Mouse (Mus musculus): ENCODE results near the gene Mip. TPM values are rescaled to one million over a fixed set of nuclear protein-coding genes. Genes with fewer than 3 reads are reported as not detected.

Gene Mip
- total and polyA plus RNA-seq, 3 experiments = not detected

GRCm38 (mm10) chr10:128231697-128232419 lies 6.2 kb downstream of the Mip start, which contains the start of gene Timeless (continued):
- TF ChIP-seq HCFC1 (IDR thresholded peaks at IDR 0.05; ENCODE audit: low read depth, low read length) (peak; percentile 61), PAX5 (IDR thresholded peaks at IDR 0.05; ENCODE audit: low read length) (no peak), NRF1 (IDR thresholded peaks at IDR 0.05; ENCODE audit: low read depth, low read length) (peak; percentile 80), ZNF384 (IDR thresholded peaks at IDR 0.05; ENCODE audit: low read depth, low read length) (no peak), IRF4 (IDR thresholded peaks at IDR 0.05; ENCODE audit: low read depth, low read length) (no peak), MAFK (IDR thresholded peaks at IDR 0.05; ENCODE audit: insufficient replicate concordance, low read length) (no peak), SIN3A (IDR thresholded peaks at IDR 0.05; ENCODE audit: low read length) (peak; percentile 78; the same call in 1 of the 2 replicates), KAT2A (IDR thresholded peaks at IDR 0.05; ENCODE audit: insufficient replicate concordance, low read length) (0 out of 2 replicates have a peak, but pooled peaks have one; percentile 43), TBP (conservative IDR thresholded peaks at IDR 0.05; ENCODE audit: low read depth, low read length) (peak; percentile 97), BHLHE40 (IDR thresholded peaks at IDR 0.05; ENCODE audit: low read depth, low read length) (0 out of 2 replicates have a peak, but pooled peaks have one; percentile 4)

- no peak for TF ChIP-seq MEF2A (IDR thresholded peaks at IDR 0.05; ENCODE audit: borderline replicate concordance, low read depth, low read length)
- no peak for TF ChIP-seq ZC3H11A (IDR thresholded peaks at IDR 0.05; ENCODE audit: low read depth, low read length)
- peak; percentile 62 for TF ChIP-seq RAD21 (IDR thresholded peaks at IDR 0.05; ENCODE audit: low read depth, low read length)
- peak; percentile 21; the same call in 1 of the 2 replicates for TF ChIP-seq MYC (IDR thresholded peaks at IDR 0.05; ENCODE audit: low read depth, low read length)
- TF ChIP-seq CHD1 (IDR thresholded peaks at IDR 0.05; ENCODE audit: low read depth, low read length) = 0 out of 2 replicates have a peak, but pooled peaks have one; percentile 4
- TF ChIP-seq TBP (conservative IDR thresholded peaks at IDR 0.05; ENCODE audit: low read depth, low read length) = peak; percentile 55; the same call in 1 of the 2 replicates
- peak; percentile 54 to 77 for TF ChIP-seq CTCF (conservative IDR thresholded peaks at IDR 0.05 in 1 of 2, IDR thresholded peaks at IDR 0.05 in 1 of 2; ENCODE audit: low read depth in 2 of 2, low read length in 2 of 2)
- no peak for TF ChIP-seq JUND (conservative IDR thresholded peaks at IDR 0.05; ENCODE audit: low read depth, low read length)
- TF ChIP-seq SMC3 (IDR thresholded peaks at IDR 0.05; ENCODE audit: low read depth, low read length) = peak; percentile 64
- TF ChIP-seq POLR2AphosphoS2 (IDR thresholded peaks at IDR 0.05; ENCODE audit: low read depth, low read length) = no peak
- TF ChIP-seq SIN3A (IDR thresholded peaks at IDR 0.05; ENCODE audit: low read length) = peak; percentile 26; the same call in 1 of the 2 replicates
- dilution Hi-C loops (cut with MboI; ENCODE audit: extremely low pct_ligation_motif_present, extremely low pct_unique_long_range_greater_than_20kb, low sequenced_read_pairs) (no loop called here), in situ Hi-C loops (cut with MboI; ENCODE audit: low pct_ligation_motif_present, low pct_unique_long_range_greater_than_20kb, low sequenced_read_pairs) (no loop called here)
- DNase-seq (ENCODE audit: extremely low read depth) = peak; percentile 83
- Histone ChIP-seq H3K4me3 (replicated peaks in 1 of 3; ENCODE audit: low read depth in 2 of 3, low read length in 2 of 3, poor library complexity in 1 of 3) (peak overlapping the region; percentile 72 to 99 (median 93)), H3K36me3 (replicated peaks in 1 of 2; ENCODE audit: control insufficient read depth in 1 of 2, insufficient read depth in 1 of 2, low read length in 1 of 2) (peaks cover 3 to 25% of the 10 kb centered on the region in 2 experiments), H3K79me2 (replicated peaks; ENCODE audit: control insufficient read depth, extremely low read depth, insufficient read depth, poor library complexity, severe bottlenecking) (peaks cover 17% of the 10 kb centered on the region), H3K9me3 (replicated peaks; ENCODE audit: low read length) (no peaks in the 10 kb centered on the region), H3K27ac (ENCODE audit: insufficient read depth, low read depth) (peak overlapping the region; percentile 91), H3K4me2 (ENCODE audit: insufficient read depth, low read depth, poor library complexity, severe bottlenecking) (peak overlapping the region; percentile 87), H3K9ac (ENCODE audit: insufficient read depth, low read depth) (peak overlapping the region; percentile 100), H3K27me3 (replicated peaks) (no peaks in the 10 kb centered on the region), H3K4me1 (ENCODE audit: control insufficient read depth in 1 of 2, insufficient read depth in 2 of 2) (peaks cover 2 to 28% of the 10 kb centered on the region in 2 experiments; a peak in 2 of 4 replicates)
Measured at GRCm38 (mm10) chr10:128232420-128232985, 6.9 kb downstream of the Mip start.
